Mouse (Mus musculus) heart, adult 8-10 months (tissue): ENCODE data around the gene Ccdc62. TPM values are rescaled to one million over a fixed set of nuclear protein-coding genes. Genes with fewer than 3 reads are reported as not detected.
A peak's percentile ranks its signal among the peaks of the same experiment; 100 is the strongest.

Experiments
- DNase-seq: peaks from one replicate; pipeline ENCODE4 v3.0.0; 2022; ENCODE audit warnings: low spot score
- total RNA-seq, 4 experiments: library from RNA; stranded (reverse); gene quantifications; 2 replicates each; pipeline ENCODE4 v1.2.4; 2022

Gene Ccdc62
- total RNA-seq, 4 experiments from 2014 or later = 0.60 to 3.8 (median 2.0) TPM

- DNase-seq = no peak
Measured at GRCm38 (mm10) chr5:124001274-124001673, 70.8 kb downstream of the Ccdc62 start.

GRCm38 (mm10) chr5:124002876-124003275 lies 72.4 kb downstream of the Ccdc62 start:
- no peak for DNase-seq

GRCm38 (mm10) chr5:124003375-124003774 lies 72.9 kb downstream of the Ccdc62 start:
- no peak for DNase-seq

GRCm38 (mm10) chr5:124004356-124005150 lies 74.1 kb downstream of the Ccdc62 start:
- DNase-seq = no peak

- no peak for DNase-seq
Measured at GRCm38 (mm10) chr5:124005151-124005500, 74.6 kb downstream of the Ccdc62 start.

GRCm38 (mm10) chr5:124005591-124005990 lies 75.1 kb downstream of the Ccdc62 start:
- DNase-seq = no peak

GRCm38 (mm10) chr5:124006082-124006873 lies 75.8 kb downstream of the Ccdc62 start:
- DNase-seq = no peak

- no peak for DNase-seq
Measured at GRCm38 (mm10) chr5:124006891-124007491, 76.5 kb downstream of the Ccdc62 start.

- no peak for DNase-seq
Measured at GRCm38 (mm10) chr5:124010077-124010476, 79.6 kb downstream of the Ccdc62 start.

- no peak for DNase-seq
Measured at GRCm38 (mm10) chr5:124010910-124011655, 80.6 kb downstream of the Ccdc62 start.

- no peak for DNase-seq
Measured at GRCm38 (mm10) chr5:124011927-124012326, 81.4 kb downstream of the Ccdc62 start.

- no peak for DNase-seq
Measured at GRCm38 (mm10) chr5:124012885-124013284, 82.4 kb downstream of the Ccdc62 start.

GRCm38 (mm10) chr5:124013747-124014146 lies 83.3 kb downstream of the Ccdc62 start:
- DNase-seq = no peak

- DNase-seq = no peak
Measured at GRCm38 (mm10) chr5:124014180-124014579, 83.7 kb downstream of the Ccdc62 start.

- DNase-seq = peak; percentile 83
Measured at GRCm38 (mm10) chr5:124014791-124015251, 84.3 kb downstream of the Ccdc62 start.

GRCm38 (mm10) chr5:124015727-124016126 lies 85.2 kb downstream of the Ccdc62 start:
- DNase-seq = no peak

- DNase-seq = no peak
Measured at GRCm38 (mm10) chr5:124016291-124016821, 85.9 kb downstream of the Ccdc62 start.

- no peak for DNase-seq
Measured at GRCm38 (mm10) chr5:124017941-124018340, 87.5 kb downstream of the Ccdc62 start.

GRCm38 (mm10) chr5:124018651-124019050 lies 88.2 kb downstream of the Ccdc62 start:
- no peak for DNase-seq
